Mouse (Mus musculus) G1E-ER4 (cell line): ENCODE results near the gene Gsto1. TPM values are rescaled to one million over a fixed set of nuclear protein-coding genes. Genes with fewer than 3 reads are reported as not detected.

Experiments
- GATA1 ChIP-seq: IDR thresholded peaks from one replicate; pipeline ENCODE4 v1.8.0; 2012; ENCODE audit warnings: low read length, inconsistent platforms
- polyA plus RNA-seq: library from polyadenylated mRNA; stranded (reverse); fragments of >175 nt; gene quantifications from 2 replicates; pipeline ENCODE4 v1.2.3, GENCODE M21; 2012

Gene Gsto1
- polyA plus RNA-seq, 1 experiment = 135 TPM

GRCm38 (mm10) chr19:47849735-47850134 is 5.0 kb upstream of the Gsto1 start:
- TF ChIP-seq GATA1 = no peak

DNA sequence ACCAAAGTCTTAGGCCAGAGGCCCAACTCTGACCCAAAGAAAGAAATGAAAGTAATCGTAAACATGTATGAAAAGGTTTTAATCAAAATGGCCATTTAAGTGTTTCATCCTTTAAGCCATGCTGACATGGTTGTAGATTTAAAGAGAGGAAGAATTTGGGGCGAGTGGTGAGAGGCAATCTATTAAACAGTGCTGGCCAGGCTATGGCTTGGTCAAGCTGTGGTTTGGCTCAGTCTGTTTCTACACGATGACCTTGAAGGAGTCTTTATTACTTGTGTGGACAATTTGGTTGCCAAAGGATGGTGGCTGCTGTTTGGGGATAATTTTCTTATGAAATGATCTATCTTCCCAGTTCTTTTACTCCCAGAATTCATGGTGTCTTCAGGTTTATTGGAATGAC is 1.7 kb upstream of the Gsto1 start:
- no peak for TF ChIP-seq GATA1

DNA sequence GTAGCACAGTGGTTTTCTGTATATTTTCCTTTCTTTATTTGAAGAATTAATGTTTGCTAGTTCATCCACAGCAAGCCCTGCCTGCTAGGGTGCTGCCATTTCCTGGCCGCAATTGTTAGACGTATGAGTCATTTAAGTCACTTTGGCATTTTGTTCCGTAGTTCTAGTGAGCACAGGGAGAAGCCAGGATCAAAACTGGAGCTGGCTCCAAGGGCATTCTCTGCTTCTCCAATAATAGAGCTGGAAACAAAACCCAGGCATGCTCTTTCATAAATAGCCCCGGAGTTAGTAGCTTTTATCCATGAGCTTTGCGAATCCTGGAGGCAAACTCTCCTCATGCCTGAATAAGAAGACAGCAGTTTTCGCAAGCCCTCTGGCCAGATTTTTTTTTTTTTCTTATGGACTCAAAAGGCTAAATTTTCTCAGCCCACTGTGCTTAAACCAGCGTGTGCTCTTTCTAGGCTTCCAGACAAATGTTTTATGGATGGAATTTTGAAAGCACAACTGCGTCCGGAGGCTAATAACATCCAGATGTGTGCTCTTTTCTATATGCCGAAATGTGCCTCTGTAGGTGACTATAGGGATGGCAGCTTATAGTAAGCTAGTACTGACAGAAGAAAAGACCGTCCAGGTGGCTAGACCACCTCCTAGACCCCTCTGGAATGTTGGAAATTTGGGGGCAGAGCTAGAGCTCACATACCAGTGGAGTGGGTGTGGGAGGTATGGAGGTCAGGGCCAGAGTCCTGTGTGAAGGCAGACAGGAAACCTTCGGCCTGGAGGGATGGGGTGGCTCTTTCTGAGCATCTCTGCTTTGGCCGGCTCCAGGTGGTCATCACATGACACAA is 597 bp upstream of the Gsto1 start:
- no peak for TF ChIP-seq GATA1

DNA sequence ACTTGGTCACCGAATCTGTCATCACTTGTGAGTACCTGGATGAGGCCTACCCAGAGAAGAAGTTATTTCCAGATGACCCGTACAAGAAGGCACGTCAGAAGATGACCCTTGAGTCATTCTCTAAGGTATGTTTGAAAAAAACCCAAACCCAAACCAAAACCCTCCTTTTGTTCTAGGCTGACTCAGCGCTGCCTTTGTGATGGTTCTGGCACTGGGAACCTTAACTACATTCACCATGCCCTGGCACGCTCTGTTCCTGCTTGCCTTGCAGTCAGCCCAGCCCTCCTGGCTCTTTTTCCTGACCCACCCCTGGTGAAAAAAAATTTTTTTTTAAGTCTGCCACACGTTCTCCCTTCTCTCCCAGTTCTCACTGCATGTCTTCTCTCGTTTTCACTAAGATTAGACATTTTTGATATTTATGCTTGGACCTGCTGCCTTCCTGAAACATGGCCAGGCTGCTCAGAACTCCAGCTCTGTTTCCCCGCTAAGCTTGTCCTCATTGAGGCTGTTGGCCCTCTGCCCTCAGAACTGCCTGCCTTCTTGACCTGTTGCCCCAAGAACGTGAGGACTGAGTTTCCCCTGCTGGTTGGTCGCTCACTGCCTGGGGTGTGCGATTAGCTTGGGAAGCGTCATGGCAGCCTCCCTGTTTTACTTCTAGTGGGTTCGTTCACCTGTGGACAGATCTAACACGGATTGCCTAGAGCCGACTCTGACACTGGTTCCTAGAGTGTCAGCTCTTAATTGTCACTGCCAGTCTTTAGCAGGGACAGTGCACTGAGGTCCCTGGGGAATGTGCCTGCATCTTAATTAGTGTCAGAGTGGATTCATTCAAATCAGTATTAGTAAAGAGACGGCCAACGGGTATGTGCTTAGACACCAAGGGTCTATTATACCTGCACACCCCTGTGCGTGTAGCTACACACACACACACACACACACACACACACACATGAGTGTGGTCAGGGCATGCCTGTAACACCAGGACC is 3.5 kb downstream of the Gsto1 start:
- TF ChIP-seq GATA1 = no peak

- no peak for TF ChIP-seq GATA1
Observed at GRCm38 (mm10) chr19:47859180-47859579, 4.4 kb downstream of the Gsto1 start.

GRCm38 (mm10) chr19:47862581-47862980 is 7.8 kb downstream of the Gsto1 start:
- TF ChIP-seq GATA1 = no peak

GRCm38 (mm10) chr19:47864051-47864450 is 9.3 kb downstream of the Gsto1 start:
- no peak for TF ChIP-seq GATA1

DNA sequence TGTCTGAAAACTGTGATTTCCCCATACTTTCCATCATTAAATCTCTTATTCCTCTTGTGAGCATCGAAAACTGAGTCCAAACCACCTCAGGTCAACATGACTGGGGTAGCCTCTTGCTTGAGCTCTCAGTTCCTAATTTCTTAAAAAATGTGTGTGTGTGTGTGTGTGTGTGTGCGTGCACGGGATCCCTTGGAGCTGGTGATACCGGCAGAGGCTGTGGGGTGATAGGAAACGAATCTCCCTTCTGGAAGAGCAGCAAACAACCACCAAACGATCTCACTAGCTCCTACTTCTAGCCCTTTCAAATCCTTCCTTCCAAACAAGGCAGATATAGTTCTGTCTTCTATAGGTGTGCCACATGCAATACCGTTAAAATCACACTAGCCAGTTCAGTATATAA is 10.0 kb downstream of the Gsto1 start:
- no peak for TF ChIP-seq GATA1

- TF ChIP-seq GATA1 = no peak
Observed at GRCm38 (mm10) chr19:47865353-47865947, 10.7 kb downstream of the Gsto1 start, which contains the start of gene Gsto2. TSS of gene Gsto2 (plus strand) at chr19:47865534.

- TF ChIP-seq GATA1 = no peak
Observed at GRCm38 (mm10) chr19:47867628-47868175, 12.9 kb downstream of the Gsto1 start.

GRCm38 (mm10) chr19:47868951-47869350 is 14.2 kb downstream of the Gsto1 start:
- TF ChIP-seq GATA1 = no peak

GRCm38 (mm10) chr19:47869516-47869915 is 14.7 kb downstream of the Gsto1 start:
- no peak for TF ChIP-seq GATA1

- TF ChIP-seq GATA1 = no peak
Observed at GRCm38 (mm10) chr19:47870102-47870666, 15.4 kb downstream of the Gsto1 start.

GRCm38 (mm10) chr19:47871515-47871914 is 16.7 kb downstream of the Gsto1 start:
- no peak for TF ChIP-seq GATA1

DNA sequence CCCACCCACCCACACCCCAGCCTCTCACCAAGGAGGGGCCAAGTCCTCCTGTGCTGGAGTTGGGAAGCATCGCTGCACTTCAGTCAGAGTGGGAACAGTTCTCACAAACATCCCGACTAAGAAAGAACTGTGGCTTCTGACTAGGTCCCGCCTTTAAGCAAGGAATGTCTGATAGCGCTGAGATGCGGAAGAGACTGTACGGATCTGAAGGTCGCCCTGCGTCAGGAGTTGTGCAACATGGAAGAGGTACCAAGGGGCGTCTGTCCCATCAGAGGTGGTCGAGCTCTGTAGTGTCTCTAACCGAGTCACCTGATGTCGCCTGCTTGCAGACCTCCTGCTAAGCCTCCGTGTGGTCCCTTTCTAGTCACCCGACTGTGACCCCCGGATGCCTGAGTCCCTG is 21.5 kb downstream of the Gsto1 start:
- TF ChIP-seq GATA1 = no peak
